ENCODE assay signal across 9 mouse cellular contexts in the genomic region with DNA sequence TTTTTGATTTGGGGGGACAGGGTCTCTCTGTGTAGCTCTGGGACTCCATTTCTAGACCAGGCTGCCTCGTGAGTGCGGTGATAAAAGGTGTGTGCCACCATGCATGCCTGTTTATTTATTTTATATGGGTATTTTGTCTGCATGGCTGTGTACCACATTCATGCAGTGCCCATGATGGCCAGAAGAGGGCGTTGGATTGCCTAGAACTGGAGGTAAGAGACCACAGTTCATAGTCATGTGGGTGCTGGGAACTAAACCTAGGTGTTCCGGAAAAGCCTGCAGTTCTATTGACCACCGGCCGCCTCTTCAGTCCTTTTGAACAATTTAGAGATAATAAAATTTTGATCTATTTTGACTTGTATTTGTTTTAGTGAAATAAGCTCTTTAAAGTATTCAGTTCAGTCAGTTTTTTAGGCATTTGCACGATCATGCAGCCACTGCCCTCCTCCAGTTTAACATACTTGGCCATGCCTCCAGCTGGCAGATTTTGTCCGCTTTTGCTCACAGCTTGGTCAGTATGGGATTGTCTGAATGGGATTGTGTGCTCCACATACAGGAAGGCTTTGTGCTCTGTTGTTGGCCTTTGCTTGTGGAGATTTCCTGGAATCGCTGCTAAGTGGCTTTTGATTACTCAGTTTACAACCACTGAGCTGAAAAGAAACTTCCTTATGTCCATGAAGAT.
A peak's percentile ranks its signal among the peaks of the same experiment; 100 is the strongest.
DNase-seq lines count a peak whose midpoint lies in the region; ATAC-seq and TF ChIP-seq lines count a peak whose summit lies in the region.
"Had no signal": no experiment of that assay in that cellular context is flagged by ENCODE, and none has a peak within 500 bp of the region (broad histone marks: within the 10 kb centered on the region; RNA-seq: fewer than 3 reads in every experiment).

No protein-coding gene starts in this region.

- H3K36me3 ChIP-seq in heart, postnatal 0 days (replicated peaks; ENCODE audit: control insufficient read depth, insufficient read depth, low read length), result peaks cover 56% of the 10 kb centered on the region
- H3K36me3 ChIP-seq in neural tube, embryonic 12.5 days, result peaks cover 45% of the 10 kb centered on the region
- H3K36me3 ChIP-seq in testis, adult 2 months (ENCODE audit: control insufficient read depth, insufficient read depth, low read length), result no peaks in the 10 kb centered on the region

- no peaks in the 10 kb centered on the region for H3K27me3 ChIP-seq in heart, postnatal 0 days (ENCODE audit: control insufficient read depth, insufficient read depth, low read length)
- no peaks in the 10 kb centered on the region for H3K27me3 ChIP-seq in neural tube, embryonic 12.5 days (replicated peaks)
- no peaks in the 10 kb centered on the region for H3K27me3 ChIP-seq in testis, adult 2 months (ENCODE audit: control insufficient read depth, insufficient read depth, low read length)

- H3K4me1 ChIP-seq in heart, postnatal 0 days (ENCODE audit: control insufficient read depth, insufficient read depth), result no peaks in the 10 kb centered on the region
- H3K4me1 ChIP-seq in neural tube, embryonic 12.5 days, result no peaks in the 10 kb centered on the region
- H3K4me1 ChIP-seq in embryonic fibroblast, embryonic 13.5 days (ENCODE audit: control insufficient read depth, insufficient read depth, low read length), result no peaks in the 10 kb centered on the region; the same call in 1 of the 2 replicates
- H3K4me1 ChIP-seq in testis, adult 2 months (ENCODE audit: control insufficient read depth, insufficient read depth, low read length), result no peaks in the 10 kb centered on the region

- no peak for TF ChIP-seq POLR2A in embryonic fibroblast, embryonic 13.5 days (IDR thresholded peaks at IDR 0.05; ENCODE audit: low read depth, low read length)
- no peak for TF ChIP-seq POLR2A in testis, adult 2 months (IDR thresholded peaks at IDR 0.05; ENCODE audit: control insufficient read depth, low read depth, low read length)

- DNase-seq in heart, postnatal 0 days (ENCODE audit: low spot score), result no peak
- DNase-seq in heart, postnatal 14 days, result no peak
- no peak for DNase-seq in neural tube, embryonic 10.5 days (ENCODE audit: extremely low spot score, low spot score)
- no peak for DNase-seq in urinary bladder, postnatal 4 days (ENCODE audit: low spot score in 2 of 2)
- no peak for DNase-seq in left cerebral cortex, postnatal 10 days (ENCODE audit: extremely low spot score in 1 of 2, low spot score in 2 of 2)

- peak; percentile 13 for TF ChIP-seq CTCF in heart, postnatal 0 days (IDR thresholded peaks at IDR 0.05; ENCODE audit: low read depth)
- peak; percentile 25; the same call in 1 of the 2 replicates for TF ChIP-seq CTCF in embryonic fibroblast, embryonic 13.5 days (IDR thresholded peaks at IDR 0.05; ENCODE audit: borderline replicate concordance, insufficient read depth, low read length)
- TF ChIP-seq CTCF in testis, adult 2 months (IDR thresholded peaks at IDR 0.05; ENCODE audit: control insufficient read depth, insufficient read depth, insufficient replicate concordance, low read depth, low read length), result peak; percentile 40; the same call in 1 of the 2 replicates

- no peak for ATAC-seq in heart, postnatal 0 days (ENCODE audit: insufficient read depth, low read depth)
- ATAC-seq in neural tube, embryonic 12.5 days (ENCODE audit: low FRiP score, low read depth), result peak; percentile 53

- no peaks in the 10 kb centered on the region for H3K9me3 ChIP-seq in heart, postnatal 0 days (replicated peaks; ENCODE audit: control insufficient read depth, low read length)
- no peaks in the 10 kb centered on the region for H3K9me3 ChIP-seq in neural tube, embryonic 12.5 days

- no peak overlapping the region for H3K4me2 ChIP-seq in heart, postnatal 0 days (ENCODE audit: low read depth, low read length)
- no peak overlapping the region for H3K4me2 ChIP-seq in neural tube, embryonic 12.5 days (replicated peaks)

- intact Hi-C loops in heart, postnatal 14 days (cut with DNase I), result loop anchor here (5.0 kb wide), 1 partner anchor 97 kb away; no protein-coding TSS in a partner anchor
- intact Hi-C loops in left cerebral cortex, postnatal 10 days (cut with DNase I), result loop anchor here (5.0 kb wide), 1 partner anchor 77 kb away; the partner anchor contains the start of gene Syne2

- WGBS in heart, postnatal 0 days, result 80% methylated on average over 9 of the region's 9 CpGs
- WGBS in neural tube, embryonic 12.5 days, result 69% methylated on average over 9 of the region's 9 CpGs

- no peak overlapping the region for H3K4me3 ChIP-seq in heart, postnatal 0 days (ENCODE audit: low read depth, low read length)
- no peak overlapping the region for H3K4me3 ChIP-seq in neural tube, embryonic 12.5 days
- H3K4me3 ChIP-seq in embryonic fibroblast, embryonic 13.5 days (ENCODE audit: insufficient read depth, low read length), result no peak overlapping the region
- peak overlapping the region; percentile 29; the same call in 1 of the 2 replicates for H3K4me3 ChIP-seq in testis, adult 2 months (ENCODE audit: control insufficient read depth, low read depth, low read length)
- H3K4me3 ChIP-seq: myocyte had no signal

- no peak overlapping the region for H3K27ac ChIP-seq in heart, postnatal 0 days (ENCODE audit: low read depth)
- no peak overlapping the region for H3K27ac ChIP-seq in neural tube, embryonic 12.5 days
- H3K27ac ChIP-seq in embryonic fibroblast, embryonic 13.5 days (ENCODE audit: insufficient read depth, low read length), result no peak overlapping the region
- H3K27ac ChIP-seq in testis, adult 2 months (ENCODE audit: control insufficient read depth, insufficient read depth, low read depth, low read length), result no peak overlapping the region

- TF ChIP-seq EP300 in heart, postnatal 0 days (IDR thresholded peaks at IDR 0.05; ENCODE audit: low read depth), result no peak

- no peak overlapping the region for H3K9ac ChIP-seq in heart, postnatal 0 days (replicated peaks; ENCODE audit: low read depth, low read length)
- H3K9ac ChIP-seq in neural tube, embryonic 12.5 days, result no peak overlapping the region
